Mouse (Mus musculus) layer of hippocampus, adult 18-20 months (tissue): Measurements from ENCODE around the gene Samt1. TPM values are rescaled to one million over a fixed set of nuclear protein-coding genes. Genes with fewer than 3 reads are reported as not detected.
"Not testable (repeated sequence)": the region's sequence is repeated elsewhere in the genome, so short reads cannot be mapped to it uniquely, and the experiment has no call there.

Experiments used
- DNase-seq, 2 experiments: peaks; one replicate each; pipeline ENCODE4 v3.0.0; 2022; ENCODE audit warnings: low spot score in 2 of 2
- long read RNA-seq: library from polyadenylated mRNA; stranded (forward); transcript quantifications from one replicate; pipeline ENCODE4 v2.0.0, GENCODE M21; 2021
- total RNA-seq, 2 experiments: library from RNA; stranded (reverse); gene quantifications; 2 replicates each; pipeline ENCODE4 v1.2.3; 2021

The Samt1 gene
- not detected for total RNA-seq
- long read RNA-seq: 0 reads

- DNase-seq: not testable (repeated sequence)
Observed at GRCm38 (mm10) chrX:154012540-154012939, at the start of gene Samt1. Gene Samt1 (minus strand): TSS chrX:154012640.

- DNase-seq: not testable (repeated sequence)
Observed at GRCm38 (mm10) chrX:154054939-154055338, 42.5 kb upstream of the Samt1 start, which contains the start of gene Gm10057. Gene Gm10057 (minus strand): TSS chrX:154055039.

GRCm38 (mm10) chrX:154033727-154034126 is 21.3 kb upstream of the Samt1 start, which contains the start of gene 4921511M17Rik:
Gene 4921511M17Rik (minus strand): TSS chrX:154033827.
- DNase-seq: not testable (repeated sequence)

GRCm38 (mm10) chrX:153976914-153977313 is 35.5 kb downstream of the Samt1 start:
- DNase-seq: not testable (repeated sequence)

- DNase-seq: not testable (repeated sequence)
Observed at GRCm38 (mm10) chrX:153976467-153976866, 36.0 kb downstream of the Samt1 start.

GRCm38 (mm10) chrX:153974450-153974849 is 38.0 kb downstream of the Samt1 start:
- no peak for DNase-seq

- DNase-seq: not testable (repeated sequence)
Observed at GRCm38 (mm10) chrX:153952866-153953265, 59.6 kb downstream of the Samt1 start.

Other genes starting within 250 kb of the Samt1 start
- 10 to 100 TPM in 1 of 2 experiments, 1 to 10 TPM in 1; 9.6 to 10.2 TPM for gene Spin2c, start 180.4 kb downstream of the Samt1 start, total RNA-seq
- not detected for gene 4921511M17Rik, start 21.2 kb upstream of the Samt1 start, total RNA-seq
- gene Gm10057, start 42.4 kb upstream of the Samt1 start, total RNA-seq: not detected
- not detected for gene Gm15140, start 108.0 kb upstream of the Samt1 start, total RNA-seq